Mouse (Mus musculus) midbrain, embryonic 12.5 days (tissue): ENCODE measurements around the gene Pde11a. TPM values are rescaled to one million over a fixed set of nuclear protein-coding genes. Genes with fewer than 3 reads are reported as not detected.

ENCODE experiments used
- ATAC-seq: fragments of 200-750 bp; cut with Nextera tagmentation; 2 replicates; pipeline ENCODE4 v1.8.0; 2017; ENCODE audit warnings: low read depth, moderate TSS enrichment, moderate library complexity; ENCODE audit not compliant: low FRiP score
- H3K27ac ChIP-seq: fragments of 300-500 bp; sonication (generic); replicated peaks from 2 replicates; pipeline ENCODE4 v1.5.1; 2016; ENCODE audit warnings: mild to moderate bottlenecking
- H3K27me3 ChIP-seq: fragments of 300-500 bp; sonication (generic); 2 replicates; pipeline ENCODE4 v1.6.1; 2016; ENCODE audit warnings: mild to moderate bottlenecking
- H3K36me3 ChIP-seq: fragments of 300-500 bp; sonication (generic); 2 replicates; pipeline ENCODE4 v1.6.1; 2016
- H3K4me1 ChIP-seq: fragments of 300-500 bp; sonication (generic); 2 replicates; pipeline ENCODE4 v1.6.1; 2016
- H3K4me2 ChIP-seq: fragments of 300-500 bp; sonication (generic); replicated peaks from 2 replicates; pipeline ENCODE4 v1.6.1; 2016; ENCODE audit warnings: mild to moderate bottlenecking, moderate library complexity
- H3K4me3 ChIP-seq: fragments of 300-500 bp; sonication (generic); 2 replicates; pipeline ENCODE4 v1.5.1; 2016; ENCODE audit warnings: mild to moderate bottlenecking
- H3K9ac ChIP-seq: fragments of 300-500 bp; sonication (generic); replicated peaks from 2 replicates; pipeline ENCODE4 v1.6.1; 2016; ENCODE audit warnings: mild to moderate bottlenecking, moderate library complexity
- H3K9me3 ChIP-seq: fragments of 300-500 bp; sonication (generic); 2 replicates; pipeline ENCODE4 v1.6.1; 2016; ENCODE audit warnings: mild to moderate bottlenecking
- WGBS: fragments of 180-500 bp; shearing (Covaris S2); methylation state at CpG from one replicate; pipeline ENCODE4 v1.1.7; 2016; 5-methylcytosine and 5-hydroxymethylcytosine counted together
- polyA plus RNA-seq: library from polyadenylated mRNA; unstranded; fragments of >200 nt; fragmentation: Nextera tagmentation; extraction: Ambion mirVana; gene quantifications from 2 replicates; pipeline ENCODE4 v1.2.1, GENCODE M21; 2016

Pde11a gene
- polyA plus RNA-seq, 1 experiment from 2014 or later, result 0.20 TPM

DNA sequence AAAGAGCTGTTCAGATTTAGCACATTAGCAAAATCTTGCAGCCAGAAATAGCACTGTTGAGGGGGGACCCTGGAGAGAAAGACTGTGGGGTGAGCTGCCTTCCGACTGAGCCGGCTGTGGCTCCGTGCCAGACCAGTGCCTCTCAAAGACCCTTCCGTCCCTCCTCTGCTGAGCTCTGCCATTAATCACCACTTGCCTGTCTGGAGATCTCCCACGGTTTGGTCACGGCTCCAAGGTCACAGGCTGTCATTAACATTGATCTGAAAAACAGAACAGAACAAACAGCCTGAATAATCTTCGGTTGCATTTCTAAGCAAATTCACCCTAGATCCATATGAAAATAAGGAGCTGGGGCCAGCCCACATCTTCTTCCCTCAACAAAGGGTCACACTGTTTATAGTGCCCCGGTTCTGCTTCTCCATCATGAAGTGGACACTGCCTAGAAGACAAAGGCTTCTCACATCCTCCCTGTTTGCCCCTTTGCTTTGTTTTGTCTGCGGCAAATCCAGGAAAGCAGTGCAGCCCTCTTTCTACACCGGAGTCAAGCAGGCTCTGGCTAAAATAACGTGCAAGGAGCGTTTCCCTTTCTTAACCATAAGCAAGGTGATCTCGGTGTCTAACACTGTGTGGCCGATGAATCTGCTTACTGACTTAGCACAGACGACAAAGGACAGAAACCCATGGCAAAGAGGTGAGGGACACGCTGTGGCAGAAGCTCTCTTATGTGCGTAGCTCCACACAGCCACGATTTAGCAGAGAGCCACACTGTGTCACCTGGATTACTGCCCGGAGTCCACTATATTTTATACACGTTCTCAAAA lies 309.3 kb downstream of the Pde11a start:
- no peaks in the 10 kb centered on the region for H3K36me3 ChIP-seq
- peaks cover 22% of the 10 kb centered on the region for H3K4me1 ChIP-seq
- H3K27me3 ChIP-seq, result no peaks in the 10 kb centered on the region
- peak overlapping the region; percentile 26 for H3K4me2 ChIP-seq
- H3K9ac ChIP-seq, result peak overlapping the region; percentile 7
- H3K27ac ChIP-seq, result peak overlapping the region; percentile 92
- no peak overlapping the region for H3K4me3 ChIP-seq
- WGBS, result 19% methylated on average over 20 of the region's 20 CpGs
- H3K9me3 ChIP-seq, result no peaks in the 10 kb centered on the region
- ATAC-seq, result peak; percentile 87

DNA sequence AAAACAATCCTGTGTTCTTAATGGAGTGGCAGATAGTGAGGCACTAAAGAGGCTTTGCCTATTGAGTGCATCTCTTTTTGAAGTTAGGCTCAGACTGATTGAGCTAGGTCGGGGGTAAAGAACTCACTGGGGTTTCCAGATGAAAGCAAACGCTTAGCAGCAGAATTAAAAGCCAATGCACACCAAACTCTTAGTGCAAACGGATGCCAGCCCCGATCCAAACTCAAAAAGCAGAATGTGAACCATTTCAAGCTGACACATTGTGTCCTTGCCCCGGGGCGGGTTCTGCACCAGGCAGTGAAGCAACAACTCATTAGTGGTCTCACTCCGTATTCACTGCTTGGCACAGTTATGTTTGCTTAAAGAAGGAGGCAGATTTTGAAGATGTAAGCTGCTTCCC lies 321.7 kb downstream of the Pde11a start:
- no peak for ATAC-seq
- 0 out of 2 replicates have a peak overlapping the region, but pooled peaks have one; percentile 12 for H3K4me2 ChIP-seq

GRCm38 (mm10) chr2:76016136-76016535 lies 322.4 kb downstream of the Pde11a start:
- Histone ChIP-seq H3K9me3 (no peaks in the 10 kb centered on the region), H3K27ac (no peak overlapping the region)
- 75% methylated on average over 8 of the region's 8 CpGs for WGBS

More for the DNA sequence above, 321.7 kb downstream of the Pde11a start:
- Histone ChIP-seq H3K4me1 (peaks cover 16% of the 10 kb centered on the region), H3K4me3 (no peak overlapping the region), H3K27me3 (no peaks in the 10 kb centered on the region), H3K9ac (no peak overlapping the region), H3K36me3 (no peaks in the 10 kb centered on the region), H3K27ac (no peak overlapping the region), H3K9me3 (no peaks in the 10 kb centered on the region)
- WGBS, result 3% methylated on average over 7 of the region's 7 CpGs

GRCm38 (mm10) chr2:76015460-76015859 lies 323.1 kb downstream of the Pde11a start:
- no peak for ATAC-seq
- Histone ChIP-seq H3K27me3 (no peaks in the 10 kb centered on the region), H3K9me3 (no peaks in the 10 kb centered on the region), H3K4me2 (no peak overlapping the region), H3K4me1 (peaks cover 16% of the 10 kb centered on the region), H3K9ac (no peak overlapping the region), H3K4me3 (no peak overlapping the region), H3K36me3 (no peaks in the 10 kb centered on the region), H3K27ac (no peak overlapping the region)
- WGBS, result 91% methylated on average over 7 of the region's 7 CpGs

More at GRCm38 (mm10) chr2:76016136-76016535, 322.4 kb downstream of the Pde11a start:
- H3K36me3 ChIP-seq, result no peaks in the 10 kb centered on the region
- no peak overlapping the region for H3K9ac ChIP-seq
- no peak for ATAC-seq
- H3K27me3 ChIP-seq, result no peaks in the 10 kb centered on the region
- H3K4me3 ChIP-seq, result no peak overlapping the region
- H3K4me1 ChIP-seq, result peaks cover 16% of the 10 kb centered on the region
- H3K4me2 ChIP-seq, result no peak overlapping the region

DNA sequence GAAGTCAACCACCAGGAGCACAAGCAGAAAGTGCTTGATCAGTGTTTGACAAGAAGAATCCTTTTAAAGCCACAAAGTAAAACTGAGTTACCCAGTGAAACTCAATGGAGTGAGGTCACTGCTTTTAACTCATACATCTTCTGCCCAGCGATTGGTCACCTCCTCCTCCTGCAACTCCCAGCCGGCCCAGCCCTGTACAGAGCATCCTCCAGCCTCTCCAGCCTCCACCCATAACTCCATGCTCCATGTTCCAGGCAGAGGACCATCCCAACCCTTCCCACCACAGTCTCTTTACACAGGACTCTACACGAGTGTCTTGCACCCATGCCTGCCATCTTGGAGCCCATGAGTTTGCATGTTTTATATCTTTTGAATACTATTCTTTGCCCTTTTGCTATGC lies 323.9 kb downstream of the Pde11a start:
- Histone ChIP-seq H3K27me3 (no peaks in the 10 kb centered on the region), H3K4me1 (peaks cover 16% of the 10 kb centered on the region), H3K9me3 (no peaks in the 10 kb centered on the region), H3K27ac (no peak overlapping the region), H3K9ac (no peak overlapping the region), H3K4me3 (no peak overlapping the region), H3K4me2 (no peak overlapping the region), H3K36me3 (no peaks in the 10 kb centered on the region)
- no peak for ATAC-seq
- 88% methylated on average over 3 of the region's 3 CpGs for WGBS

GRCm38 (mm10) chr2:76006194-76006593 lies 332.4 kb downstream of the Pde11a start:
- H3K9me3 ChIP-seq, result no peaks in the 10 kb centered on the region
- no peak overlapping the region for H3K9ac ChIP-seq
- no peak overlapping the region for H3K4me3 ChIP-seq
- 6% methylated on average over 4 of the region's 4 CpGs for WGBS
- H3K36me3 ChIP-seq, result no peaks in the 10 kb centered on the region
- no peaks in the 10 kb centered on the region for H3K4me1 ChIP-seq
- H3K27ac ChIP-seq, result no peak overlapping the region
- no peak for ATAC-seq
- no peak overlapping the region for H3K4me2 ChIP-seq
- H3K27me3 ChIP-seq, result no peaks in the 10 kb centered on the region

GRCm38 (mm10) chr2:76002899-76003298 lies 335.7 kb downstream of the Pde11a start:
- Histone ChIP-seq H3K4me2 (no peak overlapping the region), H3K27ac (no peak overlapping the region), H3K36me3 (no peaks in the 10 kb centered on the region), H3K27me3 (no peaks in the 10 kb centered on the region), H3K9me3 (no peaks in the 10 kb centered on the region), H3K4me1 (0 out of 2 replicates have a peak, but pooled peaks cover 5% of the 10 kb centered on the region), H3K4me3 (no peak overlapping the region), H3K9ac (no peak overlapping the region)
- ATAC-seq, result no peak
- 88% methylated on average over 9 of the region's 9 CpGs for WGBS

- WGBS, result 49% methylated on average over 8 of the region's 8 CpGs
- no peak overlapping the region for H3K27ac ChIP-seq
- H3K9ac ChIP-seq, result no peak overlapping the region
- ATAC-seq, result no peak
- H3K4me1 ChIP-seq, result 0 out of 2 replicates have a peak, but pooled peaks cover 5% of the 10 kb centered on the region
- H3K36me3 ChIP-seq, result no peaks in the 10 kb centered on the region
- H3K4me2 ChIP-seq, result no peak overlapping the region
- no peaks in the 10 kb centered on the region for H3K27me3 ChIP-seq
- no peak overlapping the region for H3K4me3 ChIP-seq
- H3K9me3 ChIP-seq, result no peaks in the 10 kb centered on the region
These were observed 337.2 kb downstream of the Pde11a start for GRCm38 (mm10) chr2:76001392-76001791.

GRCm38 (mm10) chr2:75999636-76000035 lies 338.9 kb downstream of the Pde11a start:
- no peaks in the 10 kb centered on the region for H3K9me3 ChIP-seq
- no peak overlapping the region for H3K9ac ChIP-seq
- no peak overlapping the region for H3K27ac ChIP-seq
- no peaks in the 10 kb centered on the region for H3K36me3 ChIP-seq
- no peaks in the 10 kb centered on the region for H3K27me3 ChIP-seq
- H3K4me2 ChIP-seq, result no peak overlapping the region
- no peak for ATAC-seq
- H3K4me1 ChIP-seq, result 0 out of 2 replicates have a peak, but pooled peaks cover 5% of the 10 kb centered on the region
- 61% methylated on average over 12 of the region's 12 CpGs for WGBS
- no peak overlapping the region for H3K4me3 ChIP-seq

DNA sequence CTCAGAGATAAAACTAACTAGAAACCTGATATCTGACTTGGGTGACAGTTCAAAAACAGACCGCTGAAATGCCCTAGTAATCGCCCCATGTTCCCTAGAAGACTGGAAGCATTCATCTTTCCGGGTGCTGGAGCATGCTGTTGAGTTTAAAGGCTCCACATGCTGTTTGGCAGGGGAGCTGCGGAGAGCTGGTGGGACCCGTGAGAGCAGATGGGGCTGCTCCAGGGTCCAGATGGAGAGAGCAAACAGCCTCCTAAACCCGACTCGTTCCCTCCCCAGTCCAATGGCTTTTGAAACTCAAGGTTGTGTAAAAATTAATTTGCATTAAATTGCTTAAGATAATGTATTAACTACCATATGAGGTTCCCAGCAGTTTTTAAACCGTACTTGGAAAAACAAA lies 339.9 kb downstream of the Pde11a start:
- Histone ChIP-seq H3K9ac (no peak overlapping the region), H3K36me3 (no peaks in the 10 kb centered on the region), H3K27me3 (no peaks in the 10 kb centered on the region), H3K9me3 (no peaks in the 10 kb centered on the region), H3K4me3 (no peak overlapping the region), H3K27ac (no peak overlapping the region), H3K4me2 (no peak overlapping the region), H3K4me1 (0 out of 2 replicates have a peak, but pooled peaks cover 5% of the 10 kb centered on the region)
- 58% methylated on average over 8 of the region's 8 CpGs for WGBS
- no peak for ATAC-seq

DNA sequence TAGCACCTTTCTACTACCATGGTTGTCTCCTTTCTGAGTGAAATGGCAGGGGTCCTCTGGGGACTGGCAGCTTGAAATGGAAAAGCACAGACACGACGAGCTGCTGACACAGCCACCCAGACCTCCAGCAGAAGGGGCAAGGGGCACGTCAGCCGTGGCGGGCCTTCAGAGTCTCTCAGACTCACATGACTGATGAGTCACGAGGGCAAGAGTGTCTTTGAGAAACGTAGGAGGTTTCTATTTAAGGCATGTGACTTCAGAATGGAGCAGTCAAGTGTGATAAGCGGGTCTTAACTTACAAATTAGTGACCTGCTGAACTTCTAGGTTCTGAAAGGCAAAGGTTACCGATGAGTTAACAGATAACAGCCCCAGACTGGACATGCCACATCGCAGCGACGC lies 340.8 kb downstream of the Pde11a start:
- Histone ChIP-seq H3K9ac (no peak overlapping the region), H3K4me3 (no peak overlapping the region), H3K4me2 (no peak overlapping the region), H3K27me3 (no peaks in the 10 kb centered on the region), H3K36me3 (no peaks in the 10 kb centered on the region), H3K4me1 (0 out of 2 replicates have a peak, but pooled peaks cover 5% of the 10 kb centered on the region), H3K9me3 (no peaks in the 10 kb centered on the region), H3K27ac (no peak overlapping the region)
- WGBS, result 69% methylated on average over 12 of the region's 12 CpGs
- no peak for ATAC-seq

- Histone ChIP-seq H3K4me1 (0 out of 2 replicates have a peak, but pooled peaks cover 5% of the 10 kb centered on the region), H3K9ac (no peak overlapping the region), H3K4me3 (no peak overlapping the region), H3K36me3 (no peaks in the 10 kb centered on the region), H3K27ac (no peak overlapping the region), H3K4me2 (no peak overlapping the region), H3K27me3 (no peaks in the 10 kb centered on the region), H3K9me3 (no peaks in the 10 kb centered on the region)
- 95% methylated on average over 11 of the region's 11 CpGs for WGBS
- no peak for ATAC-seq
These were observed 343.7 kb downstream of the Pde11a start for GRCm38 (mm10) chr2:75994841-75995240.
